ENCODE assay signal across 11 mouse cellular contexts in genomic region chr17:88312876-88313275, GRCm38 (mm10).
DNase-seq lines count a peak whose midpoint lies in the region; TF ChIP-seq lines count a peak whose summit lies in the region.
"Had no signal": no experiment of that assay in that cellular context is flagged by ENCODE, and none has a peak within 500 bp of the region (broad histone marks: within the 10 kb centered on the region; RNA-seq: fewer than 3 reads in every experiment).

No protein-coding gene starts in this region.

- no peak overlapping the region for H3K27ac ChIP-seq in layer of hippocampus, adult 2 months
- H3K27ac ChIP-seq: limb, embryonic 12.5 days; midbrain, embryonic 15.5 days had no signal

- TF ChIP-seq CTCF in layer of hippocampus, adult 2 months (conservative IDR thresholded peaks at IDR 0.05) = peak; percentile 67

- DNase-seq in adrenal gland, postnatal 14 days = peak; percentile 56
- no peak for DNase-seq in adrenal gland, adult (ENCODE audit: inconsistent age in 2 of 2, low spot score in 1 of 2)
- DNase-seq in layer of hippocampus, adult 2 months (ENCODE audit: low spot score in 2 of 2) = no peak
- DNase-seq in layer of hippocampus, adult 9-10 months (ENCODE audit: low spot score) = no peak
- DNase-seq in CD4-positive helper T cell, adult 2 months (ENCODE audit: low read depth, low spot score) = peak; percentile 10
- peak; percentile 49 for DNase-seq in induced T-regulatory cell, adult 2 months (ENCODE audit: low read depth)
- DNase-seq in urinary bladder, postnatal 10 days (ENCODE audit: low spot score) = no peak
- no peak for DNase-seq in adrenal gland, adult 2 months
- DNase-seq: right cerebral cortex, postnatal 14 days had no signal

- no peak overlapping the region for H3K4me3 ChIP-seq in layer of hippocampus, adult 2 months
- H3K4me3 ChIP-seq: limb, embryonic 12.5 days; midbrain, embryonic 15.5 days had no signal

Comparison
In these comparisons a context has a peak if more than half of its experiments do, and no peak if none do; other contexts are left out.
1. DNase-seq: peak in adrenal gland, postnatal 14 days (single experiment), CD4-positive helper T cell, adult 2 months (single experiment) and induced T-regulatory cell, adult 2 months (single experiment); none in adrenal gland, adult (0 of 2), layer of hippocampus, adult 2 months (0 of 2), layer of hippocampus, adult 9-10 months (single experiment), urinary bladder, postnatal 10 days (single experiment) and adrenal gland, adult 2 months (single experiment).